Mouse (Mus musculus) embryonic stem cell, embryonic (primary cell): ENCODE measurements at regions not wholly inside any gene's neighbourhood (a gene's known extent, or its start where the extent isn't known, plus 50 kb on each side); places are given as distances from the start of the nearest gene placed in this dataset.

Source experiments
- CTCF ChIA-PET, 4 experiments: fragments of 300-600 bp in 2 of 4; fragments of 350-600 bp in 2 of 4; sonication (Branson Sonifier 250); formaldehyde crosslinking; loops; one replicate each; lab custom pipeline; 2022; ENCODE audit warnings: inconsistent platforms in 2 of 4; lab: Charles Lee
- POLR2A ChIA-PET, 4 experiments: fragments of 300-600 bp in 2 of 4; fragments of 350-600 bp in 2 of 4; sonication (Branson Sonifier 250); formaldehyde crosslinking; loops; one replicate each; lab custom pipeline; 2022; ENCODE audit warnings: antibody characterized with exemption in 4 of 4, inconsistent platforms in 1 of 4; lab: Charles Lee

- ChIA-PET POLR2A (no interaction called here), CTCF (no interaction called here)
These were observed 50.2 kb upstream of the Bod1 start for GRCm38 (mm10) chr11:31721908-31722307.

GRCm38 (mm10) chr11:31724506-31724905 lies 52.8 kb upstream of the Bod1 start:
- ChIA-PET POLR2A (interaction anchor here in 1 of 4 experiments (1.0 kb wide), 1 partner anchor 146 kb away, joined by 6 read pairs; no protein-coding TSS in a partner anchor), CTCF (no interaction called here)

- CTCF ChIA-PET: no interaction called here
- POLR2A ChIA-PET: interaction anchor here in 2 of 4 experiments (1.1 to 1.9 kb wide), 6 partner anchors 12 to 192 kb away, joined by 3 to 5 read pairs (median 4); no protein-coding TSS in a partner anchor
These were observed 54.4 kb upstream of the Bod1 start for GRCm38 (mm10) chr11:31725936-31726647.

- POLR2A ChIA-PET: interaction anchor here in 2 of 4 experiments (0.7 to 1.9 kb wide), 3 partner anchors 11 to 143 kb away, joined by 3 to 5 read pairs (median 3); no protein-coding TSS in a partner anchor
- CTCF ChIA-PET: interaction anchor here in 1 of 4 experiments (0.5 kb wide), 1 partner anchor 128 kb away, joined by 8 read pairs; no protein-coding TSS in a partner anchor
These were observed 55.6 kb upstream of the Bod1 start for GRCm38 (mm10) chr11:31727289-31727688.

GRCm38 (mm10) chr11:31729728-31730127 lies 58.0 kb upstream of the Bod1 start:
- CTCF ChIA-PET: no interaction called here
- POLR2A ChIA-PET: interaction anchor here (0.6 to 1.4 kb wide), 8 partner anchors 48 to 219 kb away, joined by 3 to 5 read pairs (median 3); partner anchors contain the start of gene Bod1 (in 1 of the 4)

GRCm38 (mm10) chr11:31730181-31730580 lies 58.5 kb upstream of the Bod1 start:
- ChIA-PET CTCF (no interaction called here), POLR2A (interaction anchor here in 3 of 4 experiments (0.7 to 1.4 kb wide), 8 partner anchors 47 to 140 kb away, joined by 3 to 5 read pairs (median 3); partner anchors contain the start of gene Bod1 (in 1 of the 3))

GRCm38 (mm10) chr11:31730680-31731079 lies 59.0 kb upstream of the Bod1 start:
- ChIA-PET CTCF (no interaction called here), POLR2A (interaction anchor here in 3 of 4 experiments (0.7 to 1.5 kb wide), 10 partner anchors 11 to 140 kb away, joined by 3 to 8 read pairs (median 4); partner anchors contain the start of gene Bod1 (in 1 of the 3))

GRCm38 (mm10) chr11:31731459-31731858 lies 59.8 kb upstream of the Bod1 start:
- ChIA-PET CTCF (no interaction called here), POLR2A (interaction anchor here in 3 of 4 experiments (0.6 to 1.5 kb wide), 11 partner anchors 11 to 426 kb away, joined by 3 to 8 read pairs (median 3); no protein-coding TSS in a partner anchor)

GRCm38 (mm10) chr11:31732342-31732741 lies 60.7 kb upstream of the Bod1 start:
- CTCF ChIA-PET: interaction anchor here in 1 of 4 experiments (2.3 kb wide), 1 partner anchor 12 kb away, joined by 7 read pairs; no protein-coding TSS in a partner anchor
- POLR2A ChIA-PET: interaction anchor here in 3 of 4 experiments (0.6 to 2.5 kb wide), 8 partner anchors 10 to 910 kb away, joined by 3 to 12 read pairs (median 3); no protein-coding TSS in a partner anchor

- CTCF ChIA-PET: interaction anchor here in 2 of 4 experiments (0.6 to 2.3 kb wide), 3 partner anchors 11 to 1022 kb away, joined by 3 to 7 read pairs (median 5); no protein-coding TSS in a partner anchor
- POLR2A ChIA-PET: interaction anchor here in 3 of 4 experiments (0.6 to 2.5 kb wide), 11 partner anchors 10 to 909 kb away, joined by 3 to 13 read pairs (median 4); no protein-coding TSS in a partner anchor
These were observed 61.3 kb upstream of the Bod1 start for GRCm38 (mm10) chr11:31732958-31733357.

GRCm38 (mm10) chr11:31734091-31734490 lies 62.4 kb upstream of the Bod1 start:
- POLR2A ChIA-PET: interaction anchor here in 2 of 4 experiments (0.8 to 2.5 kb wide), 9 partner anchors 9 to 136 kb away, joined by 3 to 13 read pairs (median 7); no protein-coding TSS in a partner anchor
- CTCF ChIA-PET: interaction anchor here in 3 of 4 experiments (0.8 to 2.3 kb wide), 3 partner anchors 10 to 448 kb away, joined by 3 to 7 read pairs (median 3); no protein-coding TSS in a partner anchor

- ChIA-PET CTCF (no interaction called here), POLR2A (interaction anchor here in 1 of 4 experiments (1.1 to 1.3 kb wide), 2 partner anchors 14 to 24 kb away, joined by 3 read pairs; no protein-coding TSS in a partner anchor)
These were observed 63.6 kb upstream of the Bod1 start for GRCm38 (mm10) chr11:31735257-31735656.

- ChIA-PET CTCF (interaction anchor here in 1 of 4 experiments (0.7 kb wide), 1 partner anchor 74 kb away, joined by 5 read pairs; no protein-coding TSS in a partner anchor), POLR2A (interaction anchor here in 3 of 4 experiments (0.7 to 1.2 kb wide), 9 partner anchors 9 to 782 kb away, joined by 3 to 9 read pairs (median 3); partner anchors contain the start of gene Erlec1 (in 1 of the 3))
These were observed 64.4 kb upstream of the Bod1 start for GRCm38 (mm10) chr11:31736086-31736485.

- POLR2A ChIA-PET: interaction anchor here in 3 of 4 experiments (0.7 to 1.4 kb wide), 12 partner anchors 9 to 1365 kb away, joined by 3 to 9 read pairs (median 3); partner anchors contain the start of gene Erlec1 (in 1 of the 3)
- CTCF ChIA-PET: interaction anchor here in 2 of 4 experiments (0.7 kb wide), 2 partner anchors 73 to 1464 kb away, joined by 4 to 5 read pairs; no protein-coding TSS in a partner anchor
These were observed 64.9 kb upstream of the Bod1 start for GRCm38 (mm10) chr11:31736556-31737089.

GRCm38 (mm10) chr11:31738148-31739021 lies 66.7 kb upstream of the Bod1 start:
- CTCF ChIA-PET: no interaction called here
- POLR2A ChIA-PET: interaction anchor here in 2 of 4 experiments (0.7 to 1.5 kb wide), 5 partner anchors 12 to 403 kb away, joined by 3 to 4 read pairs (median 3); no protein-coding TSS in a partner anchor

- CTCF ChIA-PET: interaction anchor here in 2 of 4 experiments (0.5 to 0.6 kb wide), 2 partner anchors 209 to 398 kb away, joined by 3 read pairs; no protein-coding TSS in a partner anchor
- POLR2A ChIA-PET: interaction anchor here in 1 of 4 experiments (0.6 kb wide), 1 partner anchor 27 kb away, joined by 3 read pairs; no protein-coding TSS in a partner anchor
These were observed 68.7 kb upstream of the Bod1 start for GRCm38 (mm10) chr11:31740409-31740808.

GRCm38 (mm10) chr11:31742160-31742559 lies 70.5 kb upstream of the Bod1 start:
- ChIA-PET CTCF (no interaction called here), POLR2A (interaction anchor here in 3 of 4 experiments (0.7 to 1.7 kb wide), 11 partner anchors 9 to 372 kb away, joined by 3 to 9 read pairs (median 3); partner anchors contain the start of genes Bod1 (in 1 of the 3) and Stc2 (in 1 of the 3))
